Mouse (Mus musculus) c-Kit-positive CD71-positive TER-119-negative erythroid progenitor cells, embryonic 14.5 days (primary cell): ENCODE results near the gene Dok4.
"Not testable (repeated sequence)": the region's sequence is repeated elsewhere in the genome, so short reads cannot be mapped to it uniquely, and the experiment has no call there.

Experiments used
- DNase-seq: peaks from one replicate; pipeline ENCODE4 v3.0.0-alpha.2; 2013; ENCODE audit warnings: low read depth

The Dok4 gene

GRCm38 (mm10) chr8:94880742-94881141, 4.6 kb upstream of the Dok4 start:
- no peak for DNase-seq

DNA sequence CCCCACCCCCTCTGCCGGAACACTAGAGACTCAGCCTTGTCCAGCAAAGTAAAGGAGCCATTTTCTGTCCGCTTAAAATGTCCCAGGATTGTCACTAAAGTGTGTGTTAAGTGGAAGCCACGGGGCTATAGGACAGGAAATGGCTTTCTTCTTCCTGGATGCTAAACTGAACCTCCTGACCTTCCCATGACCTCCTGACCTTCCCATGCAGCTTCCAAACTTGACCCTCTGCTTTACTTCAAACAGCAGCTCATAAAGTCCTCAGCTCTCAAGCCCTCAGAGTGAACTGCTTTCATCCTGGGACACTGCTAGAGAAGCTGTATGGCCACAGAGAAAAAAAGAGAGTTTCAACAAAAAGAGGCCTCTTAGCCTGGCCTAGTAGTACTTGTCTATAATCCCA, 690 bp upstream of the Dok4 start:
- no peak for DNase-seq

DNA sequence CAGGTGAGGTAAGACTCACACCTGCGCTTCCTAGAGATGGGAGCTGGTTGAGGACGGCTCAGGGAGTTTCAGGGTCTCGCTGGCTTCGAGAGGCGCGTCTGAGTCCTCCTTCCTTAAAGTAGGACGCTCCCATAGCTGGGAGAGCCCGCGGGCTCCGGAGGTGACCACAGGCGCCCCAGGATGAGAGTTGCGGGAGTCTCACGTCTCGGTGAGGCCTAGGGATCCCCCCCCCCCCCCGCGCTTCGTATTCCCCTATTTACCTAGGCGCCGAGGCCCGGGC, 319 bp downstream of the Dok4 start:
- DNase-seq = no peak

- DNase-seq = no peak
Measured at GRCm38 (mm10) chr8:94875096-94875870, 847 bp downstream of the Dok4 start.

- peak; percentile 74 for DNase-seq
Measured at GRCm38 (mm10) chr8:94874358-94874757, 1.8 kb downstream of the Dok4 start.

GRCm38 (mm10) chr8:94872576-94872975, 3.6 kb downstream of the Dok4 start:
- no peak for DNase-seq

DNA sequence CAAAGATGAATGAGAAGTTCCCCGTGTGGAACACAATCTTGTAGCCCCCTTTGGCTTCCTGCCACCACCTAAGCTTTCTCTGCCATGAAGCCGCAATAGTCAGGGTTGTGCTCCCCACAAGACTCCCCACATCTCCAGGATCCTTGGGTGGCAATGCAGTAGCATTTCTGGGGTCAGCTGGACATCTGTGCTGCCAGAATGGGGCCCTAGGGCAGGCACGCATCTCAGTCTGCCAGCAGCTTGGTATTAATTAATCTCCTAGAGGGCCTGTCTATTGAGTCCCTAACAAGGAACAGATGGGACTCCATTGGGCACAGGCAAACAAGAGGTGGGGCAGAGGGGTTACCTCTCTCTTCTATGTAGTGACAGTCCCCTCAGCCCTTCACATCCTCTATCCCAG, 4.0 kb downstream of the Dok4 start:
- DNase-seq = no peak

DNA sequence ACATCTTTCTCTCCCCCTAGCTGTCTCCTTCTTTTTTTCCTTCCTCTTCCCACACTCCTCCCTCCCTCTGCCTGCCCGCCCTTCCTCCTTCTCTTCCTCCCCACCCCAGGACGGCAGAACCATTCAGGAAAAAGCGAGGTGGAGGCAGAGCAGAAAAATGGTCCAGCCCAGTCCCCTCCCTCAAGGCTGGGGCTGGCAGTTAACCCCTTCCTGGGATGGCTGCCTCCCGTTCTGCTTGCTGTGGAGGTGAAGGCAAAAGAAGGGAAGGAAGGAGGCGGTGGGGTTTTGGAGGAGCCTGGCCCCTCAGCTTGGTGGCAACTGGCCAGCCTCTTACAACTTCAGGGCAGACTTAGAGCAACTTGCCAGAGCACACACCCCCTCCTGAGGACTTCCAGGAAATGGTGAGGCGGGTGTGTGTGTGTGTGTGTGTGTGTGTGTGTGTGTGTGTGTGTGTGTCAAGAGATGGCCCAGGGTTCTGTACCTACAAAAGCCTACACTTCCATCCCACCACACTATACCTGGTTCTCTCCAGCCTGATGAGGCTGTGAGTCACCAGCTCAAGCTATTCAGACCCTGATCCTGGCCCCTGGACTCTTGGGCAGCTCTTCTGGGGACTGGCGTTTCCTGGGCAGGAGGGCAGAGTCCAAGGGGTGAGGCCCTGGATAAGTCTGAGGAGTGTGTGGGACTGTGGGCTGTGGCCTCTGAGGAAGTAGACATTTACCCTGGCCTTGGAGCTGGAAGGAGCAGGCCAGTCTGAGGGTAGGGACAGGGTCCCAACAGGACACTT, 4.8 kb downstream of the Dok4 start:
- DNase-seq = no peak

DNA sequence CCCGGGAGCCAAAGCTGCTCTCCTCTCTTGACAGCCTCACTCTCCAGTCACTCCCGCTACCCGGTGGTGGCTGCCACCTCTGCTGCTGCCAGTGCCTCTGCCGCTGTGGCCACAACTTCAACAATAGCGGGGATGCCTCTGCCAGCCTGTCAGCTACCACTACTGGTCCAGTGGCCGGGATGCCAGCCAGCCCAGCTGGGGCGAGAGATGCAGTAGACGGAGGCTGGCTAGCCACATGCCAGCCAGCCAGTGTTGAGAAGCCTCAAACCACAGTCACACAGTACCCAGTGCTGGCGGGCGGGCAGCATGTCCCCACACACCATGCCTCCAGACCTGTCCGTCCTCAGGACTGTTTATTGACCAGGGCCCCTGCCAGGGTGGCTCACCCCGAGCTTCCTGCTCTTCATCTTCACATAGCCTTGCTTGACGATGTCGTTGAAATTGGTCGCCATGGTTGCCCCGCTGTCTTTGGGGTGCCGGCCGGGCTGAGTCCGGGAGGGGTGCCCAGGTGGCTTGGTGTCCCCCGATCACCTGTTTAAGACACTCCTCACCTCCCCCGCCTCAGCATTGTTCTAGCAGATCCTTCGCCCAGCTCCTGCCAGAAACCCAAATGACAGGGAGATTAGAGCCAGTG, 5.5 kb downstream of the Dok4 start:
- DNase-seq = no peak

DNA sequence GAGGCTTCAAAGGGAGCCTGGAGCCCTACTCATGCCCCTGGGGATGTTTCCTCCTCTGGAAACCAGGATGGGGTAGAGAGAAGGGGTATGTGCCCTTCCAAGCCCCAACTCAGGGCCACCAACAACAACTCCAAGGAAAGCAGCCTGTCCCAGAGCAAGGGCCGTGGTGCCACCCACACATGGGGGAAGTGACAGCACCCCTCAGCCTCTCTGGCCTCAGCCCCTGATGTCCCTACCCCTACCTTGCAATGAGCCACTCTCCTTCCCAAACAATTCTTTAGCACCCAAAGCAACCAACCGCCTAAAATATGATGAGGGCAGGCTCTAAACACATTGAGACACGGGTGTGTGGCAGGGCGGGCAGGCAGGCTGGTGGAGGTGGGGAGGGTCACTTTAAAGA, 6.1 kb downstream of the Dok4 start:
- no peak for DNase-seq

DNA sequence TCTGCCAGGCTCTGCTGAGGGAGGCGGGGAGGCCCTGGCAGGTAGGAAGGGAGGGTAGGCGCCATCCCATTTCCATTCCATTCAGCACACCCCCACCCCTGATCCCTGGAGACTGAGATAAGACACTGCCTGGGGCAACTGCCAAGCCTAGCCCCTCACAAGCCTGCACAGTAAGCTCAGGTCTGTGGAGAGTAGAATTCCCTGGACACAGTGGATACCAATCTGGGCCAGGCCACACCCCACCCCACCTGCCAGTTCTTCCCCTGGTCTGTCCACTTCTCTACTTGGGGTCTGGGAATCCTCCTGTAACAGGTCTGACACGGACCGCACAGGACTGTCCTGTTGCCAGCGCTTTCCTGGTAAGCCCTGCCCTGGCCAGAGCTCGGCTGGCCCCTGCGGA, 7.0 kb downstream of the Dok4 start:
- DNase-seq = no peak

DNA sequence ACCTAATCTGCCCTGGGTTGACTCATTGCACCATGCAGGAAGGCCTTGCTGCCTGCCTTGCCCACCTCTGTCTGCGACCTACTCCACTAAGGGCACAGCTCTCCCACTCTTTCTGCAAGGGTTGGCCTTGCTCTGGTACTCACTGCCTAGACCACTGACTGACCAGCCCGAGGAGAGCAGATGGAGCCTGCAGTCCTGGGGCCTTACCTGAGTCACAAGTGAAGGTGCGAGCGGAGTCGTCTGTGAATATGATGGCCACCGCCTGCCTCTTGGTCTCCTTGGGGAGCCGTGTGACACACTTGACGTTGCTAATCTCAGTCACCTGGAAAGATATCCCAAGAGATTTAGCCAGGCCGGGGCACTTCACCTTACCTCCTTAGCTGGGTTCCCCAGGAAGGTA, 9.2 kb downstream of the Dok4 start:
- no peak for DNase-seq

- DNase-seq = no peak
Measured at GRCm38 (mm10) chr8:94865292-94865691, 10.8 kb downstream of the Dok4 start.

- DNase-seq = no peak
Measured at GRCm38 (mm10) chr8:94863897-94864673, 12.0 kb downstream of the Dok4 start.

DNA sequence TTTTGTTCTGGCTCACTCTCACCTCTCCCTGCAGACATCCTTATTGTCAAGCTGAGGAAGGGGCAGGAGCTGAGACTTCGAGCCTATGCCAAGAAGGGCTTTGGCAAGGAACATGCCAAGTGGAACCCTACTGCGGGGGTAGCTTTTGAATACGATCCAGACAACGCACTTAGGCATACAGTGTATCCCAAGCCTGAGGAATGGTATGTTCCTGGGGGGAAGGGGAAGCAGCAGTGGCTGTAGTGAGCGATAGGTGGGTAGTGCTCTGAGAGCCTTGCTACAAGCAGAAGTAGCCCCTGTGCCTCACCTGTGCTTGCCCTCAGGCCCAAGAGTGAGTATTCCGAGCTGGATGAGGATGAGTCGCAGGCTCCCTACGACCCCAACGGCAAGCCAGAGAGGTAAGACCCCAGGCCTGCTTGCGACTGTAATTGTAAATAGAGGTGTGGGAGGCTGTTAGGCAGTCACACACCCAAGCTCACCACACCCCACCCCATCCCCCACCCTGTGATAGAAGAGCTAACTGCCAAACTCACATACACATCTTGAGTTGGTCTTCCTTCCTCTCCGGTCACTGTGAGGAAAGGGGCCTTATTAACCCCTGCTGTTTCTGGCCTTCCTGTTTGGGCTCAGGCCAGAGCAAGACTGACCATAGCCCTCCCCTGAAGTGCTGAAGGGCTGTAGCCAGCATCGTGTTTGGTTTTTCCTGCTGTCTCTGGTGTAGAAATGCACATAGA, 13.5 kb downstream of the Dok4 start:
- DNase-seq = no peak

DNA sequence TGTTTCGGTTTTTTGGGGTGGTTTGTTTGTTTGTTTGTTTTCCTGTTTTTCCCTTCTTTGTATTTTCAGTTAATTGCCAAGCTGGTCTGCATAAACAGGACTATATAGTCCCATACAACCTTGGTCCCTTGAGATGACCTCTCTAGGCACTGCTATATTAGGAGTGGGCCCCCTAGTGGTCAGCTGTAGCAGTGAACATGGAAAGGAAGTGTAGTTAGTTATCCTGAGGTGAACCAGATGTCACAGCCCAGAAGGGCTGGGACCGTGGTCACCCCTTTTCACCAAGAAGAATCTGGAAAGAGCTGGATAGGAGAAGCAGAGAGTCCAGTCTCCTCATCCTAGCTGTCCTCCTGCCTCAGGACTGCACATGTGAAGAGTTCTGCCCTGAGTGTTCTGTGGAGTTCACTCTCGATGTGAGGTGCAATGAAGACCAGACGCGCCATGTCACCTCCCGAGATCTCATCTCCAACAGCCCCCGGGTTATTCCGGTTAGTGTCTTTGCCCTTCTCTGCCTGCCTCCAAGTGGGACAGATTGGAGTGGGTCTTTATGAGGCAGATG, 14.7 kb downstream of the Dok4 start:
- DNase-seq = peak; percentile 66

DNA sequence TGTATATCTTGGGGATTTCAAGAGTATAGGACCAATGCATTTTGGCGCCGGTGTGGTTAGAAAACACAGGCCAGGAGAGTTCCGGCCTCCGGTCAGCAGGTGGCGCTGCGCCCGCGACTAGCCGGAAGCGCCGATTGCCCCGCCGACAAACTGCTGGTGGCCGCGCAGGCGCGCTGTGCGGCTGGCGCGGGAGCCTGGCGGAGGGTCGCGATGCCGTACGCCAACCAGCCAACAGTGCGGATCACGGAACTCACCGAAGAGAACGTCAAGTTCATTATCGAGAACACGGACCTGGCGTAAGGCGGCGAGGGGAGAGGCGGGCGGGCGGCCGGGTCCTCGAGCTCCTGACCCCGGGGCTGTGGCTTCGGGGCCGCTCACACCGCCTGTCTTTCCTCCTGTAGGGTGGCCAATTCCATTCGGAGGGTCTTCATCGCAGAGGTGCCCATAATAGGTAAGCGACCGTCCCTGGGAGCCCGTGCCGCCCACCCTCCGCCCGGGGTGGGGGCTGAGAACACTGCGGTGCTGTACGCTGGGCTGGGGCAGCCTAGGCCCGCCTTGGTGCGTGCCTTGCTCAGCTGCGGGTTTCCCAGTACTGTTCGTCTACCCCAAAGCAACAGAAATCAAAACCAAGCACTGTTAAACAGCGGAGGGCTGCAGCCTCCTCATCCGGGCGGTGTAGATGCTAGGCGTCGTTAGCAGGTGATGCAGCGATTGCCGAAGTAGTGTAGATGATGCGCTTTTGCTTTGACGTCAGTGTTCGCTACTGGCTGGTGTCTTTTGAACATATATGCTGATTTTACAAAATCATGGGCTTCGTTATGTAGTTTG, 18.6 kb downstream of the Dok4 start, which contains the start of gene Polr2c:
Gene Polr2c (plus strand): TSS at position 105 of the 828 bp plus-strand sequence.
- DNase-seq = peak; percentile 79

DNA sequence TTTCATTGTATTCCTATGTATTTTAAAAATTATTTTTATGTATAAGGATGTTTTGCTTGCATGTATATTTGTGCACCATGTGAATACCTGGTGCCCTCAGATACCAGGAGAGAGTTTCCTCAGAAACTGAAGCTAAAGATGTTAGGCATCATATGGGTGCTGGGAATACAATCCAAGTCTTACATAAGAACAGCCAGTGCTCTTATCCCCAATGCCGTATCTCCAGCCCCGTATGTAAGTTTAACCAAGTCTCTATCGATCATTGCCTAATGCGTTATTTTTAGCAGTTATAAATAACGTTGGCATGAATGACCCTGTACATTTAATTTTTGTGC, 19.2 kb downstream of the Dok4 start:
- no peak for DNase-seq

DNA sequence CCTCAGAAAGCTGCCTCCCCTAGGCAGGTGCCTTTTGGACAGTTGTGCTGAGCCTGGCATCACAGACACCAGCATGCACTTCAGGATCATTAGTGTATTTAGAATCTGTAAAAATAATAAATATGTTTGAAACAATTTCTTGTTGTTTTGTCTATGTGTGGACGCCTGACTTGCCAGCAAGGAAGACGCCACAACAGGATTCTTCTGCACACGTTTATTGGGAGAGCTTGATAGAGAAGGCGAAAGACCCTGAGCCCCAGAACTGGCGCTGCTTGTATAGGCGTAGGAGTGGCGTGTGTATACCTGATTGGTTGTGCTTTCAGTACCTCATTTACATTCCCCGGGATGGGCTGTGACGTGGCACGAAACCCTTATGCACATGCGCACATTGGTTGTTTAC, 21.4 kb downstream of the Dok4 start:
- DNase-seq = not testable (repeated sequence)

- DNase-seq = no peak
Measured at GRCm38 (mm10) chr8:94850049-94850448, 26.1 kb downstream of the Dok4 start.

DNA sequence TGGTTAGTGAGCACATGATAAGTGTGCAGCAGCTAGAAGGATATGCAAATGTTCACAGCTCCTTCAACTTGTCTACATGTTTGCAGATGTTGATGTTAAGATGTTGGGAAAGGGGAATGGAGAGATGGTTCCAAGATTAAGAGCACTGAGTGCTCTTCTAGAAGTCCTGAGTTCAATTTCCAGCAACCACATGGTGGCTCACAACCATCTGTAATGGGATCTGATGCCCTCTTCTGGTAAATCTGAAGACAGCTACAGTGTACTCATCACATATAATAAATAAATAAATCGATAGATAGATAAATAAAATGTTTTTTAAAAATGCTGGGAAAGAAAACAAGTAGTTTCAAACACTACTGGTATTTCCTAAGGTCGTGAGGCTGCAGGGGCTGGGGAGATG, 34.9 kb downstream of the Dok4 start:
- DNase-seq = no peak
